Mouse (Mus musculus) forebrain, embryonic 11.5 days (tissue): Measurements from ENCODE around the gene Abca17. TPM values are rescaled to one million over a fixed set of nuclear protein-coding genes. Genes with fewer than 3 reads are reported as not detected.

Source experiments
- ATAC-seq: fragments of 200-750 bp; cut with Nextera tagmentation; replicated peaks from 2 replicates; pipeline ENCODE4 v1.8.0; 2017; ENCODE audit warnings: moderate TSS enrichment; ENCODE audit not compliant: low FRiP score
- DNase-seq: peaks from one replicate; pipeline ENCODE4 v3.0.0-alpha.2; 2017; ENCODE audit warnings: low spot score
- H3K27ac ChIP-seq: fragments of 300-500 bp; sonication (generic); 2 replicates; pipeline ENCODE4 v1.5.1; 2014; ENCODE audit warnings: low read depth, low read length
- H3K27me3 ChIP-seq: fragments of 300-500 bp; sonication (generic); 2 replicates; pipeline ENCODE4 v1.6.1; 2014; ENCODE audit warnings: mild to moderate bottlenecking, low read length, mixed read lengths; ENCODE audit not compliant: control insufficient read depth, insufficient read depth
- H3K36me3 ChIP-seq: fragments of 300-500 bp; sonication (generic); 2 replicates; pipeline ENCODE4 v1.6.1; 2014; ENCODE audit warnings: mild to moderate bottlenecking, low read length, moderate library complexity, mixed read lengths; ENCODE audit not compliant: control insufficient read depth, insufficient read depth
- H3K4me1 ChIP-seq: fragments of 300-500 bp; sonication (generic); replicated peaks from 2 replicates; pipeline ENCODE4 v1.6.1; 2014; ENCODE audit warnings: low read length, mixed read lengths; ENCODE audit not compliant: control insufficient read depth, insufficient read depth
- H3K4me2 ChIP-seq: fragments of 300-500 bp; sonication (generic); 2 replicates; pipeline ENCODE4 v1.6.1; 2014; ENCODE audit warnings: low read depth, mild to moderate bottlenecking, low read length, moderate library complexity, mixed read lengths; ENCODE audit not compliant: severe bottlenecking
- H3K4me3 ChIP-seq: fragments of 300-500 bp; sonication (generic); 2 replicates; pipeline ENCODE4 v1.5.1; 2014; ENCODE audit warnings: low read depth, low read length
- H3K9ac ChIP-seq: fragments of 300-500 bp; sonication (generic); 2 replicates; pipeline ENCODE4 v1.6.1; 2014; ENCODE audit warnings: low read length
- H3K9me3 ChIP-seq: fragments of 300-500 bp; sonication (generic); 2 replicates; pipeline ENCODE4 v1.6.1; 2016; ENCODE audit warnings: low read length, mixed read lengths; ENCODE audit not compliant: control insufficient read depth
- WGBS: fragments of 180-500 bp; shearing (Covaris S2); extraction: QIAGEN DNeasy Blood & Tissue Kit; methylation state at CpG from one replicate; pipeline ENCODE4 v1.1.7; 2014; 5-methylcytosine and 5-hydroxymethylcytosine counted together
- polyA plus RNA-seq: library from polyadenylated mRNA; unstranded; fragments of >200 nt; fragmentation: Nextera tagmentation; extraction: Ambion mirVana; gene quantifications from 2 replicates; pipeline ENCODE4 v1.2.1, GENCODE M21; 2014

The Abca17 gene
- polyA plus RNA-seq, 1 experiment from 2014 or later, result not detected

DNA sequence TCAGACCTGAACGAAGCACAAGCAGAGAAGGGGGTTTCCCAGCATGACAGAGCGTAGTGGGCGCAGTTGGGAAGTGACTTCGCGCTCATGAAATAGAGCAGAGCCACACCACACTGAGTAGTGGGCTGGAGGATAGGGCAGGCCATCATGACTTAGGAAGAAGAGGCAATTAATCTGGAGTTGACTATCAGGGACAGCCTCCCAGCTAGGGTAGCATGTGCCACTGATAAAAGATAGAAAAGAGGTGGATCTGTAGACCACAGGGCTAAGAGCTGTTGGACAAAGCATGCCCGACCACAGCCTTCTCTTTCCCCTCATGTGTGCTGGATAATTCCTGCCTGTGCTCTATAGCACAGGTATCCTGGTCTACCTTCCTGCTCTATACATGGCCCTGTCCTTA, 25.0 kb upstream of the Abca17 start:
- H3K36me3 ChIP-seq, result no peaks in the 10 kb centered on the region
- no peak overlapping the region for H3K27ac ChIP-seq
- ATAC-seq (no peak), DNase-seq (no peak)
- no peak overlapping the region for H3K9ac ChIP-seq
- H3K4me2 ChIP-seq, result no peak overlapping the region
- no peaks in the 10 kb centered on the region for H3K27me3 ChIP-seq
- no peak overlapping the region for H3K4me3 ChIP-seq
- WGBS, result 93% methylated on average over 6 of the region's 6 CpGs
- H3K9me3 ChIP-seq, result no peaks in the 10 kb centered on the region
- no peaks in the 10 kb centered on the region for H3K4me1 ChIP-seq

- Histone ChIP-seq H3K4me3 (no peak overlapping the region), H3K4me2 (no peak overlapping the region), H3K4me1 (no peaks in the 10 kb centered on the region), H3K27me3 (no peaks in the 10 kb centered on the region), H3K9me3 (no peaks in the 10 kb centered on the region), H3K36me3 (no peaks in the 10 kb centered on the region), H3K27ac (no peak overlapping the region), H3K9ac (no peak overlapping the region)
- no peak for DNase-seq
- ATAC-seq, result no peak
- WGBS, result 86% methylated on average over 4 of the region's 5 CpGs
Measured at GRCm38 (mm10) chr17:24375094-24375712, 24.3 kb upstream of the Abca17 start.

GRCm38 (mm10) chr17:24365863-24366262, 15.0 kb upstream of the Abca17 start:
- Histone ChIP-seq H3K4me2 (no peak overlapping the region), H3K36me3 (no peaks in the 10 kb centered on the region), H3K4me1 (no peaks in the 10 kb centered on the region), H3K27ac (no peak overlapping the region), H3K9me3 (no peaks in the 10 kb centered on the region), H3K9ac (no peak overlapping the region), H3K27me3 (no peaks in the 10 kb centered on the region), H3K4me3 (no peak overlapping the region)
- no peak for ATAC-seq
- 62% methylated on average over 13 of the region's 13 CpGs for WGBS
- no peak for DNase-seq

DNA sequence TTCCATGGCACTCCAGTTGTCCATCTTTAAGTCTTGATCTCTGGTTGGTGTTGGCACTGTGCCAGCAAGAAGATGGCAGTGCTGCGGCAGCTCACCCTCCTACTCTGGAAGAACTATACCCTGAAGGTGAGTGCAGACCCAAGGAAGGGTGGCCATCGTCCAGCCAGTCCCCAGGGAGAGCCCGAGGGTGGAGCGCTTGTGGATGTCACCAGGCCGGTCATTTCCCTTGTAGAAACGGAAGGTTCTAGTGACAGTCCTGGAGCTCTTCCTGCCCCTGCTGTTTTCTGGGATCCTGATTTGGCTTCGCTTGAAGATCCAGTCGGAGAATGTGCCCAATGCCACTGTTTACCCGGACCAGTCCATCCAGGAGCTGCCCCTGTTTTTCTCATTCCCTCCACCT, 13.6 kb upstream of the Abca17 start:
- Histone ChIP-seq H3K4me3 (no peak overlapping the region), H3K9me3 (no peaks in the 10 kb centered on the region), H3K9ac (no peak overlapping the region), H3K27ac (no peak overlapping the region), H3K27me3 (no peaks in the 10 kb centered on the region), H3K4me1 (no peaks in the 10 kb centered on the region), H3K36me3 (no peaks in the 10 kb centered on the region), H3K4me2 (no peak overlapping the region)
- WGBS, result 87% methylated on average over 9 of the region's 9 CpGs
- ATAC-seq (no peak), DNase-seq (no peak)

- H3K4me1 ChIP-seq, result no peaks in the 10 kb centered on the region
- H3K27ac ChIP-seq, result no peak overlapping the region
- no peak for ATAC-seq
- H3K36me3 ChIP-seq, result no peaks in the 10 kb centered on the region
- 74% methylated on average over 9 of the region's 9 CpGs for WGBS
- no peaks in the 10 kb centered on the region for H3K9me3 ChIP-seq
- H3K9ac ChIP-seq, result no peak overlapping the region
- H3K4me2 ChIP-seq, result no peak overlapping the region
- no peak for DNase-seq
- H3K4me3 ChIP-seq, result no peak overlapping the region
- no peaks in the 10 kb centered on the region for H3K27me3 ChIP-seq
Measured at GRCm38 (mm10) chr17:24362527-24362926, 11.7 kb upstream of the Abca17 start.

DNA sequence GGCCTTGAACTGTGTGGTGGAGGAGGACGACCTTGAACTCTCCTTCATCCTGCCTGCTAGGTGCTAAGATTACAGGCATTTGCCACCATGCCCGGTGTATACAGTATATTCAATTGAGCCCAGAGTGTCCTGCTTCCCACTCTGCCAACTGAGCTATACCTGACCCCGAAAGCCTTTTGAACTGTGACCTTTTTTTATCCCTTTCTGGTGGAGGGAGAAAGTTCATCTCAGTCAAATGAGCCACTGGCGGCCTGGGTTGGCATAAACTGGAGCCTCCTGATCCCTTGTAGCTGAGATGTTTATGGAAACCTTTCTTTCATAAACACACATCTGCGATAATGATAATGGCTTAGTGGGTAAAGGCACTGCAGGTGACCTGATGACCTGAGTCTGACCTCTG, 10.4 kb upstream of the Abca17 start:
- H3K27me3 ChIP-seq, result no peaks in the 10 kb centered on the region
- H3K4me2 ChIP-seq, result no peak overlapping the region
- H3K9me3 ChIP-seq, result no peaks in the 10 kb centered on the region
- H3K27ac ChIP-seq, result no peak overlapping the region
- H3K9ac ChIP-seq, result no peak overlapping the region
- 91% methylated on average over 5 of the region's 5 CpGs for WGBS
- DNase-seq (no peak), ATAC-seq (no peak)
- no peak overlapping the region for H3K4me3 ChIP-seq
- no peaks in the 10 kb centered on the region for H3K36me3 ChIP-seq
- H3K4me1 ChIP-seq, result no peaks in the 10 kb centered on the region

GRCm38 (mm10) chr17:24360841-24361240, 10.0 kb upstream of the Abca17 start:
- ATAC-seq, result no peak

DNA sequence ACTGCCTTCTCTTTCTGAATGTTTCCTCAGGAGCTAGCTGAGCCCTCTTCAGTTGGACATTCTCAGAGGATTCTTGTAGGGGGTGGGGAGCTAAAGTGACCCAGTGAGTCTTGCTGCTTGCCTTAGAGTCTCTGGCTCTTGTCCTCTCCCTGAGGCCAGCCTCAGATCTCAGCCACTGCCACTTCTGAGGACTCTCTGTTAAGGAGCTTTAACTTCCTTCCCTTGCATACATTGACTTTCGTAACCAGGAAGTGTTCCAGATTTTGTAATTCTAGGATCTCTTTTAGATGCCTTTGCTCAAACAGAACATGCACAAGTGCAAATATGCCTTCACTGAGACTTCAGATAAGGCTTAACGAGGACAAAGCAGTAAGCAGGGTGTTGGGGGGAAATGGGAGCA, 9.0 kb upstream of the Abca17 start:
- Histone ChIP-seq H3K9ac (no peak overlapping the region), H3K36me3 (no peaks in the 10 kb centered on the region), H3K4me3 (no peak overlapping the region), H3K4me1 (no peaks in the 10 kb centered on the region), H3K27ac (no peak overlapping the region), H3K9me3 (no peaks in the 10 kb centered on the region), H3K4me2 (no peak overlapping the region), H3K27me3 (no peaks in the 10 kb centered on the region)
- WGBS, result 81% methylated on average over 2 of the region's 2 CpGs
- ATAC-seq, result no peak
- DNase-seq, result no peak

More at GRCm38 (mm10) chr17:24360841-24361240, 10.0 kb upstream of the Abca17 start:
- WGBS, result 88% methylated on average over 8 of the region's 8 CpGs
- Histone ChIP-seq H3K27me3 (no peaks in the 10 kb centered on the region), H3K36me3 (no peaks in the 10 kb centered on the region), H3K9ac (no peak overlapping the region), H3K27ac (no peak overlapping the region), H3K9me3 (no peaks in the 10 kb centered on the region), H3K4me2 (no peak overlapping the region), H3K4me3 (no peak overlapping the region), H3K4me1 (no peaks in the 10 kb centered on the region)
- DNase-seq, result no peak

DNA sequence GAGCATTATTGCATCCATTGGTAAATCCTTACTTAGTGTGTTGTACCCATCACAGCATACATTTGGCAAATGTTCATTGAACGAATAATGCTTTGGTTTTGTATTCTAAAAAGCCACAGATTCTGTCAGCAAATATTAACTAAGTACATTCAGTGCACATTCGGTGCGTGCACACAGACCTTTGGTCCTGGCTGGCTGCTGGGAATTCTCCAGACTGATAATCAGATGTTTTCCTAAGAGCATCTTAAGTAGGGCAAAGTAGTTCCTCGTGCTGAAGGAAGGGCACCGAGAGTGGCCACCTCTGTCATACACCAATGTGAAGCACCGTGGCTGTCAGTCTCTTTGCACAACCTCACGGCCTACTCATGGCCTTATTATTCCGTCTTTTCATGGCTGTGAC, 8.1 kb upstream of the Abca17 start:
- Histone ChIP-seq H3K9ac (no peak overlapping the region), H3K9me3 (no peaks in the 10 kb centered on the region), H3K4me1 (no peaks in the 10 kb centered on the region), H3K27ac (no peak overlapping the region), H3K27me3 (no peaks in the 10 kb centered on the region), H3K36me3 (no peaks in the 10 kb centered on the region), H3K4me3 (no peak overlapping the region), H3K4me2 (no peak overlapping the region)
- WGBS, result 95% methylated on average over 8 of the region's 8 CpGs
- no peak for ATAC-seq
- DNase-seq, result no peak
